Mouse (Mus musculus): ENCODE results near the gene Zfp821.

Zfp821 gene

DNA sequence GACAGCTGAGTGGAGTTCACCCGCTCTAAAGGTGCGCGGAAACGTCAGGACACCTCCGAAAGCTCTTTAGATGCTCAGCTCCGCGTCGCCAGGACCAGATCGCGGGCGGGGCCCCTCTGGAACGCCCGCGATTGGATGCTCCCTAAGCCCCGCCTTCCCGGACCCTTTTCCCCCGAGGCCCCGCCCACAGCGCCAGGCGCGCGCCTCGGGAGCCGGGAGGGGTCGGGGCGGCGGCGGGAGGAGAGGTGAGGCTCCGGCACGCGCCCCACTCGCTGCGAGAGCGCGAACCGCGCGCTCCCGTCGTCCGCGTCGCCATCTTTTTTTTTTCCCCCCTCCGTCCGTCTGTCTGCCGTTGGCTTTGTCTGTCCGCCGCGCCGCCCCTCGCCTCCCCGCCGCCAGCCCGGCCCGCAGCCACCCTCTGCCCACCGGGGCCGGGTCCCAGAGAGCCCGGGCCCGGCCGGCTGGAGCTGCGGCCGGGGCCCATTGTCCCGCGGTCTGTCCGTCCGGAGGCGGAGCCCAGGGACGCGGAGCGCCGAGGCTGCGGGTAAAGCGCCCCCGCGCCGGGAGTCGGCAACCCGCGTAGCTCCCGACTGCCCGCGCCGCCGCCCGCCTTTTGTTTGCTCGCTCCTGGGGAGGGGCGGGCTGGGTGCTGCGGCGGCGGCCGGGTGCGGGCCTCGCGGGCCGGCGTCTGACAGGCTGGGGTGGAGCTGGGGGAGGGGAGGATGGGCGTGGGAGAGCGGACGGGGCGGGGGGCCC, at the start of gene Zfp821:
Gene Zfp821 (plus strand): TSS at position 227 of the 756 bp plus-strand sequence.
- peak; percentile 96 to 97 for DNase-seq (ENCODE audit: low spot score in 2 of 2)

- DNase-seq (ENCODE audit: low spot score in 2 of 2), result no peak
Measured at GRCm38 (mm10) chr8:109656860-109657259, 48.5 kb upstream of the Zfp821 start.

GRCm38 (mm10) chr8:109662328-109662727, 43.0 kb upstream of the Zfp821 start:
- no peak for DNase-seq (ENCODE audit: low spot score in 2 of 2)

DNA sequence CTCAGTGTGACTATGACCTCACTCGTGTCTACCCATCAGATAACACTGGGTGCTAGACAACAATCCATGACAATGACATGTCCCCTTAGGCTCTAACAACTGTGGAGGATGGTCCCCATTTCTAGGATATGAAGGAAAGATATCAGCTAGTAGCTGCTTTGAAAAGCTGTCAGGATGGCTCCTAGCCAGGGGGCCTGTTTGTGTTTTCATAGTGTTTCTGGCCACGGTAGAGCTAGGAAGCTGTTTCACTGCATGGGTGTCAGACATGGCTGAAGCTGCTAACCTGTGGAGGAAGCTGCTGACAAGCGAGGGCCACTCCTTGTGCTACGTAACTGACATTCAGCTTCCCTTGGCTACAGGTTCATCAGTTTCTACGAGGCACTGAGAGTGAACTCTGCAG, 38.7 kb upstream of the Zfp821 start:
- DNase-seq (ENCODE audit: low spot score in 2 of 2), result no peak

DNA sequence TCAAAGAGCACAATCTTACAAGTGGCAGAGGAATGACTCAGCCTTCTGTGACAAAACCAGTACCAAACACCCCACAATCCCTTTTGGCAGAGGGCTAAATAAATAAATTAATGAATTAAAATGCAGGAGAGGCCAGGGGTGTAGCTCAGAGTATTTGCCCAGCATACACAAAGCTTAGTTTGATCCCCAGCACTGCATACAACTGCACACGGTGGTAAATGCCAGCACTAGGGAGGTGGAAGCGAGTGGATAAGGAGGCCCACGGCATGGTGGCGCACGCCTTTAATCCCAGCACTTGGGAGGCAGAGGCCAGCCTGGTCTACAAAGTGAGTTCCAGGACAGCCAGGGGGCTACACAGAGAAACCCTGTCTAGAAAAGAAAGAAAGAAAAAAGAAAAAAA, 32.7 kb upstream of the Zfp821 start:
- no peak for DNase-seq (ENCODE audit: low spot score in 2 of 2)

- no peak for DNase-seq (ENCODE audit: low spot score in 2 of 2)
Measured at GRCm38 (mm10) chr8:109673596-109673995, 31.8 kb upstream of the Zfp821 start.

DNA sequence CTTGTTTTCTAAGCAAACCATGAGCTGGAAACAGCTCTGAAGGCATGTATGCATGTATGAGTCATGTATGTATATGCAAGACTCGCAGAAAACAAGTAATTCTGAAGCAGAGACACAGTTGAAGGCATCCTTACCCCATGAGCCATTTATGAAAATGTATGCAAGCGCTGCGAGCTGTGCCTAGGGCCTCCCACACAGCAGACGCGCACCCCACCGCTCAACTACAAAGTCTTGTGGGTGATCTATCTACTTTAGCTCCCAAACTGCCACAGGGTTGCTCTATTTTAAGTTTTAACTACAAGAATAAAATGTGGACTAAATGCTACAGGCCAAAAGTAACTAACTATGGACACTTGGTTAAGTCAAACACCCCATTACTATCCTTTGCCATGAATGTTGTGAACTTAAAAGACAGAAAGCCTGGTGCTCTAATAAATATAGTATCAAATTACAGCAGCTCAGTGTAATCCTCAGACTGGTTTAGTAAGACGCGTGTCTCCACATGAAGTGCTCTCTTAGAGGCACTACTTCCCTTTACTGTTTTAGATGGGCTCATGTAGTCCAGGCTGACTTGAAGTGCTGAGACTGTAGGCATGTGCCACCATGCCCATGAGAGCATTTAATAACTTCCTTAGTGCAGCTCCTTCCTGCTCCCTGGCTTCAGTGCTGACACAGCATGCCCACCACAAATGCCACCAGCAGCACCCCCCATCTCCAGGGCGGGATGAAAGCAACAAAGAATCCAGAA, 29.3 kb upstream of the Zfp821 start:
- DNase-seq (ENCODE audit: low spot score in 2 of 2), result no peak

DNA sequence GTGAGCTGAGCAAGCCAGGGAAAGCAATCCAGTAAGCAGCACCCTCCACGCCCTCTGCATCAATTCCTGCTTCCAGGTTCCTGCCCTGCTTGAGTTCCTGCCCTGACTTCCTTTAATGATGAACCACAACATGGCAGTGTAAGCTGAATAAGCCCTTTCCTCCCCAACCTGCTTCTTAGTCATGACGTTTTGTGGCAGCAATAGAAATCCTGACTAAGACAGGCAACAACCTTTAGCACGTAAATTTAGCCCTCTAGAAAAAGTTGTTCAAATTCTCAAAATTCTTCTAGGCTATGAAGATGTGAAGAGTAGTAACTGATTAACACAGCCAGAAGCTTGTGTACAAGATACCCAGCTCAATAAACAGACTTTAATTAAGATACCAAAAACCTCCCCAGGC, 23.8 kb upstream of the Zfp821 start:
- DNase-seq (ENCODE audit: low spot score in 2 of 2), result no peak

GRCm38 (mm10) chr8:109682120-109682519, 23.2 kb upstream of the Zfp821 start:
- DNase-seq (ENCODE audit: low spot score in 2 of 2), result no peak

- no peak for DNase-seq (ENCODE audit: low spot score in 2 of 2)
Measured at GRCm38 (mm10) chr8:109687248-109687647, 18.1 kb upstream of the Zfp821 start.

DNA sequence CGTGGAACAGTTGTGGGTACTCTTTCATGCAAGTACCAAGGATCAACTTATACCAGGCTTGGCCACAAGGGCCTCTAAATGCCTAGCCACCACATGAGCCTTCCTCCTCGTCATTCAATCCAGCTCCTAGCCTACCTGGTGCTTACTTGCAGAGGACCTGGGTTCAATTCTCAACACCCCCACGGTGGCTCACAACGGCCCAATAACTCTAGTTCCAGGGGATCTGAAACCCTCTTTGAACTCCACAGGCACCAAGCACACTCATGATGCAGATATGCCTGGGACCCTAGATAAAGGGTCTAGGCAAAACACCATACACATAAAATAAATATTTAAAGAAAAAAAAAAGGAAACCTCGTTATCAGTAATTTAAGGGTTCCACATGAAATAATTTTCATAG, 13.6 kb upstream of the Zfp821 start:
- DNase-seq (ENCODE audit: low spot score in 2 of 2), result no peak

- no peak for DNase-seq (ENCODE audit: low spot score in 2 of 2)
Measured at GRCm38 (mm10) chr8:109692443-109693145, 12.8 kb upstream of the Zfp821 start.

GRCm38 (mm10) chr8:109693146-109693900, 12.0 kb upstream of the Zfp821 start, which contains the start of gene Ist1:
TSS of gene Ist1 (minus strand) at chr8:109693260.
- peak; percentile 98 for DNase-seq (ENCODE audit: low spot score in 2 of 2)

DNA sequence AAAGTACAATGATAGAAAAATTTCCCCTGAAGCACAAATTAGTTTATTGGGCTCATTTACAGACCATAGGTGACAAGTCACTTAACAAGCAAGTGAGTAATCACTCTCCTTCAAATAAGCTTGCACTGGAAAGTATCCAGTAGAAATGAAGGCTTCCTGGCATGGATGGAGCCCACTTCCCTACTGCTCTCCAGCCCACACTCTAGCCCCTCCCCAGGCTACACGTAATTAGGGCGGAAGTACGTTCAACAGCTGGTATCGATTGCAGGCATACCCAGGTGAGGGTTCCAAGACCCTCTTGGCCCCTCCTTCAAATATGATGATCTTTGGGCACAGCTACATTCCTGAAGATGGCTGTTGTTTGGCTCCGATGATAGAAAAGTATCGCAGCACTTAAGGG, 11.2 kb upstream of the Zfp821 start:
- no peak for DNase-seq (ENCODE audit: low spot score in 2 of 2)

GRCm38 (mm10) chr8:109697754-109698153, 7.6 kb upstream of the Zfp821 start:
- no peak for DNase-seq (ENCODE audit: low spot score in 2 of 2)

- DNase-seq (ENCODE audit: low spot score in 2 of 2), result no peak
Measured at GRCm38 (mm10) chr8:109698477-109698876, 6.9 kb upstream of the Zfp821 start.

DNA sequence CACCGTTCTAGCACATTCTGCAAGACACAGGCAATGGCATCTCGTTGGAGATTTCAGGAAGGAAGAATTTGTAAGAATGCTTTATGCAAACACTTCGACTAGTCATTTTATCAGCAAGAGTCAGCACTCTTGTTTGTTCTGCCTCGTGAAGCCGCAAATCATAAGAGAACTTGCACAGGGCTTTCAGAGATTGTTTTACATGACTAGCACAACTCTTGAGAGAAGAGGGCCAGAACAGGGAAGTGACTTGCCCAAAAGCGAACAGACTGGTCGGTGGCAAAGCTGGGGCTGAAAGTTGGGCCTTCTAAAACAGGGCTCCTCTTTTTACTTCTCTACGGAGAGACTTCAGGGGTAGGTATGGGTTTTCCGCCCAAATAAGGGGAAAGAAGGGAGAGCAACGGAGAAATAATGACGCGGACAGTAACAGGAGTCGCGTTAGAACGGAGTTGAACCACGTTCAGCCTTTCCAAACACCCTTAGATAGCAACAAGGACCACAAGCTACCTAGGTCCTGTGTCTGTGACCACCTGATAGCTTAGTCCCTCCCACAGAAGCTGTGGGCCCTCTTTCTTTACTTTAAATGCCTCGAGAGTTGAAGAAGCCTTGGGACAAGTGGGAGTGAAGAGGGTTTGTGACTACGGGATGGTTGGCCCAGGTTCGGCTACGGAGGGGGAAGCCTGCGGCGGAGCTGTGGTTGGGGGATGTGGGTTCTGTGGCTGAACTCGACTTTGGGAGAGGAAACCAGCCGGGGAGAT, 604 bp upstream of the Zfp821 start:
- DNase-seq (ENCODE audit: low spot score in 2 of 2), result no peak

DNA sequence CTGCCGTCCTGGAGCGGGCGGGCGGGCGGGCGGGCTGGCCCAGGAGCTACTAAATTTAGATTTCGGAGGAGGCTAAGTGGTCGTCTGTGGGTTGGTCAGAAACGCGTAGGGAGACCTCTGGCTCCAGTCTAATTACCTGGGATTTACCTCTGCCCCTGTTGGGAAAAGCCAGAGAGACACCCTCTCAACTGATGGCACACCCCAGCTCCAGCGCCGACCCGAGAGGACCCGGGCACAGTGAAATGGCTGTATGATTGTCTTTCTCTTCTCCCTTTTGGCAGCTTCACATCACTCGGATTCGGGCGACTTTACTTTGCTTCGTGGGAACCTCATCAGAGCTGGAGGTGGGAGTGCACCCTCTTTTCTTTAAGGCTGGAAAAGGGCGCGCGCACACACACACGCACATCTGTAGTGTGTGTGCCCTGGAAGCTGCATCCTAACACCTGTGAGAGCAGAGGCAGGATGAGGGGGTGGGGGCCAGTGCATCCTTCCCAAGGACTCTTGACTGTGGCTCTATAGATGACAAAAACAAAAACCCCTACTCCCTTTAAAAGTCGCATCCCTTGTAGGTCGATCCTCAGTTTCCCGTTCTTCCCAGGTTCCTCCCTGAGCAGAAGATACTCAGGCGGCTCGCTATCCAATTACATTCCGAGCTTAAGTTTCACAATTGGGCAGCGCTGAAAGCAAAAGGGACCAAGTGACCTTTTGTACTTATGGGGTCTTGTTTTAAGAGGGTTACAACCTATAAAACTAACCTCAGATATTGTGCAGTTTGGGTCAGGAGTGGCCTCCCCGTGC, 929 bp downstream of the Zfp821 start:
- peak; percentile 23 to 75 for DNase-seq (ENCODE audit: low spot score in 2 of 2)

DNA sequence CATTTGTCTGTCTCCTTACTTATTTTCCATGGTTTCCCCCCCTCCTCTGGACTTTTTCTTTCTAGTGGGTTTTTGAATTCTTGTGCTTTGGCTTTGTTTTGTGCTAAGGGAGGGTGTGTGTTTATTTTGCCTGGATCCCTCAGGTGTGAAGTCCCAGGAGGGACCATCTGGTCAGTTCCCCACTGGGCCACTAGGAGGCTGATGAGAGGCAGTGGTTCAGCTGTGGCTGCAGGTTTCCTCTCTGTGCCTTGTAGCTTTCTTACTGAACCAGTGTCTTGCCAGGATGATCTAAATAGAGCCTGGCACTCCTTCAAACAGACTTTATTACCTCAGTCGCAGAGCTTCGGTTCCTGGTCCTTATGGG, 1.5 kb downstream of the Zfp821 start:
- DNase-seq (ENCODE audit: low spot score in 2 of 2), result peak; percentile 88 to 95

GRCm38 (mm10) chr8:109707921-109708320, 2.6 kb downstream of the Zfp821 start:
- no peak for DNase-seq (ENCODE audit: low spot score in 2 of 2)

Measured in spleen, postnatal 4 days (tissue).